Mouse (Mus musculus) limb, embryonic 12.5 days (tissue): ENCODE data around the gene Hist1h2ae. TPM values are rescaled to one million over a fixed set of nuclear protein-coding genes. Genes with fewer than 3 reads are reported as not detected.

ENCODE experiments used
- ATAC-seq: fragments of 200-750 bp; cut with Nextera tagmentation; 2 replicates; pipeline ENCODE4 v1.8.0; 2017; ENCODE audit warnings: low read depth, moderate TSS enrichment; ENCODE audit not compliant: insufficient number of reproducible peaks, insufficient read depth, low FRiP score, low TSS enrichment
- H3K27ac ChIP-seq: fragments of 300-500 bp; sonication (generic); 2 replicates; pipeline ENCODE4 v1.5.1; 2016; ENCODE audit warnings: mild to moderate bottlenecking, moderate library complexity
- H3K27me3 ChIP-seq: fragments of 300-500 bp; sonication (generic); 2 replicates; pipeline ENCODE4 v1.6.1; 2016; ENCODE audit warnings: mild to moderate bottlenecking, moderate library complexity
- H3K36me3 ChIP-seq: fragments of 300-500 bp; sonication (generic); 2 replicates; pipeline ENCODE4 v1.6.1; 2016; ENCODE audit warnings: mild to moderate bottlenecking, moderate library complexity
- H3K4me1 ChIP-seq: fragments of 300-500 bp; sonication (generic); replicated peaks from 2 replicates; pipeline ENCODE4 v1.6.1; 2016
- H3K4me2 ChIP-seq: fragments of 300-500 bp; sonication (generic); 2 replicates; pipeline ENCODE4 v1.6.1; 2016; ENCODE audit warnings: mild to moderate bottlenecking, moderate library complexity
- H3K4me3 ChIP-seq: fragments of 300-500 bp; sonication (generic); replicated peaks from 2 replicates; pipeline ENCODE4 v1.5.1; 2016; ENCODE audit warnings: mild to moderate bottlenecking
- H3K9ac ChIP-seq: fragments of 300-500 bp; sonication (generic); replicated peaks from 2 replicates; pipeline ENCODE4 v1.6.1; 2016; ENCODE audit warnings: mild to moderate bottlenecking, moderate library complexity
- H3K9me3 ChIP-seq: fragments of 300-500 bp; sonication (generic); 2 replicates; pipeline ENCODE4 v1.6.1; 2016; ENCODE audit warnings: mild to moderate bottlenecking, moderate library complexity
- WGBS: fragments of 180-500 bp; shearing (Covaris S2); methylation state at CpG from one replicate; pipeline ENCODE4 v1.1.7; 2016; 5-methylcytosine and 5-hydroxymethylcytosine counted together
- microRNA-seq: library from miRNA; unstranded; fragments of <30 nt; microRNA quantifications from one replicate; pipeline ENCODE4, GENCODE M21; 2017
- polyA plus RNA-seq: library from polyadenylated mRNA; unstranded; fragments of >200 nt; fragmentation: Nextera tagmentation; extraction: Ambion mirVana; gene quantifications from 2 replicates; pipeline ENCODE4 v1.2.1, GENCODE M21; 2016

The Hist1h2ae gene
- polyA plus RNA-seq, 1 experiment from 2014 or later, result 213 TPM

DNA sequence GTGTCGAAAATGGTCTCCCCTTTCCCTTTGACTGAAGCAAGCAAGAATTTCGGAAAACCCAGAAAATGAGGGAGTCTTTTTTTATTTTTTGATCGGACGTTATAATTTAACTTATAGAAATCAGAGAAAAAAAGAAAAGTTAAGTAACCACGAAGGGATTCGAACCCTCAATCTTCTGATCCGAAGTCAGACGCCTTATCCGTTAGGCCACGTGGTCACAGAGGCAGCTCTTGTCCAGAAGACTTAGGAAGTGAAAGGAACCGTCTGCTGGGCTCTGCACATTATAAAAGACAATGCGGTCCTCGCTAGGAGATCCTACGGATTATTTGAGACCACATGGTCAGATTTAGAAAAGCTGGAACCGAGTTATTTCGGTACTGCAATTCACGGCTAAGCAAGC lies 44.7 kb downstream of the Hist1h2ae start:
- peak overlapping the region; percentile 32; the same call in 1 of the 2 replicates for H3K9ac ChIP-seq
- peak overlapping the region; percentile 31; the same call in 1 of the 2 replicates for H3K27ac ChIP-seq
- no peak for ATAC-seq
- H3K9me3 ChIP-seq, result no peaks in the 10 kb centered on the region
- H3K4me3 ChIP-seq, result peak overlapping the region; percentile 39
- H3K4me1 ChIP-seq, result peaks cover 12% of the 10 kb centered on the region; the same call in 1 of the 2 replicates
- H3K36me3 ChIP-seq, result no peaks in the 10 kb centered on the region
- H3K27me3 ChIP-seq, result no peaks in the 10 kb centered on the region
- WGBS, result under 1% methylated on average over 17 of the region's 17 CpGs
- peak overlapping the region; percentile 57 for H3K4me2 ChIP-seq

- Histone ChIP-seq H3K9ac (no peak overlapping the region; the same call in 1 of the 2 replicates), H3K27me3 (no peaks in the 10 kb centered on the region), H3K27ac (no peak overlapping the region), H3K36me3 (no peaks in the 10 kb centered on the region), H3K4me1 (peaks cover 12% of the 10 kb centered on the region; the same call in 1 of the 2 replicates), H3K4me2 (peak overlapping the region; percentile 57), H3K9me3 (no peaks in the 10 kb centered on the region), H3K4me3 (peak overlapping the region; percentile 39)
- WGBS, result 2% methylated on average over 10 of the region's 10 CpGs
- no peak for ATAC-seq
These were observed 45.1 kb downstream of the Hist1h2ae start for GRCm38 (mm10) chr13:23525901-23526300.

- H3K27ac ChIP-seq, result no peak overlapping the region
- ATAC-seq, result no peak
- peaks cover 12% of the 10 kb centered on the region; the same call in 1 of the 2 replicates for H3K4me1 ChIP-seq
- no peak overlapping the region for H3K9ac ChIP-seq
- WGBS, result 6% methylated on average over 5 of the region's 5 CpGs
- H3K36me3 ChIP-seq, result no peaks in the 10 kb centered on the region
- no peaks in the 10 kb centered on the region for H3K27me3 ChIP-seq
- peak overlapping the region; percentile 9; the same call in 1 of the 2 replicates for H3K4me2 ChIP-seq
- no peak overlapping the region for H3K4me3 ChIP-seq
- H3K9me3 ChIP-seq, result no peaks in the 10 kb centered on the region
These were observed 46.4 kb downstream of the Hist1h2ae start for GRCm38 (mm10) chr13:23524654-23525053.

DNA sequence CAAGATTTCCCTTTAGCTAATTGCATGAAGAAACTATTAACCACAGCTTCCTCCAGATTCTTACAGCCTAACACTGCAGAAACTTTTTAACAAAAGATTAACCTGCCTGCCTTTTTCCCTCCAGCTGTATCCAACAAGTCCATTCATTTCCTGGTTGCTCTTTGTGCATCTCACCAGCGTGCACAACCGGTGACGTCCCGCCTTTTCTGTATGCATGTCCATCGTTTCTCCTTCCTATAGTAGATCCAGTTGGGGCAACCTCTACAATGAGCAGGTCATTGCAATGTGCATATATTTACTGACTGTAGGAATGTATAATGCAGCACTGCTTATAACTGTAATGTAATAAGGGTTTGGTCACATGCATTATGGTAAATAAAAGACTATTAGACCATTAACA lies 47.0 kb downstream of the Hist1h2ae start:
- 64% methylated on average over 5 of the region's 5 CpGs for WGBS
- Histone ChIP-seq H3K4me1 (peaks cover 10% of the 10 kb centered on the region; the same call in 1 of the 2 replicates), H3K4me2 (no peak overlapping the region), H3K36me3 (no peaks in the 10 kb centered on the region), H3K27ac (no peak overlapping the region), H3K9ac (no peak overlapping the region), H3K9me3 (no peaks in the 10 kb centered on the region), H3K27me3 (no peaks in the 10 kb centered on the region), H3K4me3 (no peak overlapping the region)
- ATAC-seq, result no peak

- Histone ChIP-seq H3K4me3 (peak overlapping the region; percentile 12), H3K27ac (no peak overlapping the region), H3K9ac (no peak overlapping the region), H3K9me3 (no peaks in the 10 kb centered on the region), H3K27me3 (no peaks in the 10 kb centered on the region), H3K4me1 (peaks cover 5% of the 10 kb centered on the region; the same call in 1 of the 2 replicates), H3K36me3 (no peaks in the 10 kb centered on the region), H3K4me2 (peak overlapping the region; percentile 36)
- WGBS, result under 1% methylated on average over 14 of the region's 14 CpGs
- no peak for ATAC-seq
These were observed 49.3 kb downstream of the Hist1h2ae start for GRCm38 (mm10) chr13:23521703-23522102.

Small RNAs within 50 kb of the gene (microRNA-seq; reads per million reads assigned to microRNA genes)
- gene Gm44297 (not detected), gene Gm44359 (not detected), gene Gm44394 (not detected)

Other genes with a start within 250 kb of the Hist1h2ae start
- gene Zfp322a, start 202.0 kb downstream of the Hist1h2ae start, polyA plus RNA-seq, result 70.7 and 75.5 TPM in 2 replicates
- gene Abt1, start 147.4 kb downstream of the Hist1h2ae start, polyA plus RNA-seq, result 14.4 and 15.2 TPM in 2 replicates
- 0.10 and 0.12 TPM in 2 replicates for gene Btn1a1, start 105.3 kb downstream of the Hist1h2ae start, polyA plus RNA-seq
- gene Btn2a2, start 82.4 kb downstream of the Hist1h2ae start, polyA plus RNA-seq, result 1.8 and 1.9 TPM in 2 replicates
- gene Hist1h4h, start 40.2 kb downstream of the Hist1h2ae start, polyA plus RNA-seq, result 6.0 and 9.0 TPM in 2 replicates
- 9.8 and 16.3 TPM in 2 replicates for gene Hist1h2af, start 37.3 kb downstream of the Hist1h2ae start, polyA plus RNA-seq
- 10.5 and 17.3 TPM in 2 replicates for gene Hist1h3g, start 35.8 kb downstream of the Hist1h2ae start, polyA plus RNA-seq
- 1.4 TPM in 2 replicates for gene Hist1h2bh, start 27.8 kb downstream of the Hist1h2ae start, polyA plus RNA-seq
- 2.1 and 3.2 TPM in 2 replicates for gene Hist1h3f, start 27.2 kb downstream of the Hist1h2ae start, polyA plus RNA-seq
- 2.7 and 3.6 TPM in 2 replicates for gene Hist1h4f, start 19.6 kb downstream of the Hist1h2ae start, polyA plus RNA-seq
- 0.58 and 0.80 TPM in 2 replicates for gene Hist1h1d, start 18.0 kb downstream of the Hist1h2ae start, polyA plus RNA-seq
- 11.1 and 12.8 TPM in 2 replicates for gene Hist1h3e, start 8.9 kb downstream of the Hist1h2ae start, polyA plus RNA-seq
- gene Hist1h2bg, start 176 bp upstream of the Hist1h2ae start, polyA plus RNA-seq, result 16.5 and 25.4 TPM in 2 replicates
- gene Hist1h2bf, start 3.0 kb upstream of the Hist1h2ae start, polyA plus RNA-seq, result 12.5 and 21.2 TPM in 2 replicates
- gene Hist1h2ad, start 3.2 kb upstream of the Hist1h2ae start, polyA plus RNA-seq, result 1.9 and 2.7 TPM in 2 replicates
- 9.5 and 11.3 TPM in 2 replicates for gene Hist1h3d, start 4.5 kb upstream of the Hist1h2ae start, polyA plus RNA-seq
- gene Hist1h4d, start 10.4 kb upstream of the Hist1h2ae start, polyA plus RNA-seq, result 139 and 158 TPM in 2 replicates
- 2.2 and 3.7 TPM in 2 replicates for gene Hist1h2be, start 49.9 kb upstream of the Hist1h2ae start, polyA plus RNA-seq
- 24.6 and 30.8 TPM in 2 replicates for gene Hist1h1e, start 51.3 kb upstream of the Hist1h2ae start, polyA plus RNA-seq
- gene Hist1h2ac, start 112.7 kb upstream of the Hist1h2ae start, polyA plus RNA-seq, result 1.1 and 1.3 TPM in 2 replicates
- 29.3 and 33.7 TPM in 2 replicates for gene Hist1h2bc, start 113.0 kb upstream of the Hist1h2ae start, polyA plus RNA-seq
- not detected in 2 replicates for gene Hist1h1t, start 124.6 kb upstream of the Hist1h2ae start, polyA plus RNA-seq
- gene Hist1h4c, start 127.2 kb upstream of the Hist1h2ae start, polyA plus RNA-seq, result 13.4 and 18.4 TPM in 2 replicates
- gene Hfe, start 139.6 kb upstream of the Hist1h2ae start, polyA plus RNA-seq, result 3.8 and 4.2 TPM in 2 replicates
- gene Hist1h1c, start 167.6 kb upstream of the Hist1h2ae start, polyA plus RNA-seq, result 20.1 and 21.4 TPM in 2 replicates
- 20.7 and 22.1 TPM in 2 replicates for gene Hist1h3c, start 174.4 kb upstream of the Hist1h2ae start, polyA plus RNA-seq
- gene Hist1h2bb, start 175.5 kb upstream of the Hist1h2ae start, polyA plus RNA-seq, result 6.3 and 6.7 TPM in 2 replicates
- gene Hist1h2ab, start 179.9 kb upstream of the Hist1h2ae start, polyA plus RNA-seq, result 77.8 and 92.9 TPM in 2 replicates
- 17.7 and 30.1 TPM in 2 replicates for gene Hist1h3b, start 181.0 kb upstream of the Hist1h2ae start, polyA plus RNA-seq
- 9.1 and 10.7 TPM in 2 replicates for gene Hist1h4b, start 185.8 kb upstream of the Hist1h2ae start, polyA plus RNA-seq
- 1.2 and 1.4 TPM in 2 replicates for gene Hist1h4a, start 190.0 kb upstream of the Hist1h2ae start, polyA plus RNA-seq
- 11.9 and 12.8 TPM in 2 replicates for gene Hist1h3a, start 191.2 kb upstream of the Hist1h2ae start, polyA plus RNA-seq
- 6.3 and 7.4 TPM in 2 replicates for gene Hist1h1a, start 192.4 kb upstream of the Hist1h2ae start, polyA plus RNA-seq
- 0.16 TPM in 1 of 2 replicates, not detected in the other for gene Trim38, start 198.7 kb upstream of the Hist1h2ae start, polyA plus RNA-seq
- not detected in 2 replicates for gene Slc17a2, start 235.8 kb upstream of the Hist1h2ae start, polyA plus RNA-seq